Mouse (Mus musculus) MEL (cell line): ENCODE results near the gene Olfr1234. TPM values are rescaled to one million over a fixed set of nuclear protein-coding genes. Genes with fewer than 3 reads are reported as not detected.

ENCODE experiments used
- DNase-seq: peaks from one replicate; pipeline ENCODE4 v3.0.0; 2011; ENCODE audit warnings: low read depth, low spot score
- H3K27ac ChIP-seq: 2 replicates; pipeline ENCODE4 v1.5.1; 2012; ENCODE audit warnings: low read depth, mild to moderate bottlenecking, control low read depth, low read length, moderate library complexity; ENCODE audit not compliant: control insufficient read depth
- H3K27me3 ChIP-seq, 2 experiments: fragments of 150-350 bp in 1 of 2; sonication (generic) in 1 of 2; 2 replicates each; pipeline ENCODE4 v1.6.1; 2012; ENCODE audit warnings: low read length in 2 of 2, mild to moderate bottlenecking in 2 of 2, improper control_type of control experiment in 1 of 2, moderate library complexity in 1 of 2; ENCODE audit not compliant: insufficient read depth in 2 of 2, control insufficient read depth in 1 of 2
- H3K36me3 ChIP-seq, 2 experiments: 2 replicates each; pipeline ENCODE4 v1.6.1; 2012 to 2014; ENCODE audit warnings: low read length in 2 of 2, improper control_type of control experiment in 1 of 2, inconsistent platforms in 1 of 2, mild to moderate bottlenecking in 1 of 2; ENCODE audit not compliant: insufficient read depth in 2 of 2, control insufficient read depth in 1 of 2
- H3K4me1 ChIP-seq, 2 experiments: fragments of 150-350 bp in 1 of 2; sonication (generic) in 1 of 2; 2 replicates each; pipeline ENCODE4 v1.6.1; 2012; ENCODE audit warnings: low read length in 2 of 2, improper control_type of control experiment in 1 of 2, mild to moderate bottlenecking in 1 of 2; ENCODE audit not compliant: insufficient read depth in 2 of 2, control insufficient read depth in 1 of 2
- H3K4me3 ChIP-seq, 2 experiments: fragments of 150-350 bp in 1 of 2; sonication (generic) in 1 of 2; 2 replicates each; pipeline ENCODE4 v1.5.1; 2012; ENCODE audit warnings: low read depth in 2 of 2, low read length in 2 of 2, mild to moderate bottlenecking in 2 of 2, moderate library complexity in 2 of 2, control low read depth in 1 of 2, improper control_type of control experiment in 1 of 2; ENCODE audit not compliant: control insufficient read depth in 1 of 2, insufficient read depth in 1 of 2
- H3K79me2 ChIP-seq: 2 replicates; pipeline ENCODE4 v1.6.1; 2012; ENCODE audit warnings: mild to moderate bottlenecking, low read length, moderate library complexity; ENCODE audit not compliant: control insufficient read depth, poor library complexity, insufficient read depth
- H3K9ac ChIP-seq: 2 replicates; pipeline ENCODE4 v1.6.1; 2012; ENCODE audit warnings: low read depth, mild to moderate bottlenecking, control low read depth, low read length, moderate library complexity; ENCODE audit not compliant: control insufficient read depth, poor library complexity, severe bottlenecking
- H3K9me3 ChIP-seq: fragments of 150-350 bp; sonication (generic); replicated peaks from 2 replicates; pipeline ENCODE4 v1.6.1; 2012; ENCODE audit warnings: mild to moderate bottlenecking, low read length, improper control_type of control experiment, moderate library complexity; ENCODE audit not compliant: insufficient read depth
- E2F4 ChIP-seq: IDR thresholded peaks from 2 replicates; pipeline ENCODE4 v1.6.1; 2011; ENCODE audit warnings: low read depth, low read length, improper control_type of control experiment, borderline replicate concordance
- ELF1 ChIP-seq: IDR thresholded peaks from 2 replicates; pipeline ENCODE4 v1.6.1; 2014; ENCODE audit warnings: low read depth, mild to moderate bottlenecking, inconsistent platforms, low read length, improper control_type of control experiment, moderate library complexity
- ETS1 ChIP-seq: IDR thresholded peaks from 2 replicates; pipeline ENCODE4 v1.6.1; 2012; ENCODE audit warnings: low read depth, mild to moderate bottlenecking, inconsistent platforms, low read length, improper control_type of control experiment, moderate library complexity
- HCFC1 ChIP-seq: IDR thresholded peaks from 2 replicates; pipeline ENCODE4 v1.6.1; 2012; ENCODE audit warnings: low read depth, mild to moderate bottlenecking, inconsistent platforms, low read length, improper control_type of control experiment, moderate library complexity
- KAT2A ChIP-seq: conservative IDR thresholded peaks from 2 replicates; pipeline ENCODE4 v1.6.1; 2012; ENCODE audit warnings: low read depth, low read length, improper control_type of control experiment, inconsistent platforms
- MAZ ChIP-seq: IDR thresholded peaks from 2 replicates; pipeline ENCODE4 v1.6.1; 2012; ENCODE audit warnings: low read depth, mild to moderate bottlenecking, inconsistent platforms, low read length, improper control_type of control experiment
- MYB ChIP-seq: IDR thresholded peaks from 2 replicates; pipeline ENCODE4 v1.6.1; 2011; ENCODE audit warnings: mild to moderate bottlenecking, low read depth, low read length, improper control_type of control experiment
- MYC ChIP-seq: IDR thresholded peaks from 2 replicates; pipeline ENCODE4 v1.6.1; 2011; ENCODE audit warnings: low read depth, mild to moderate bottlenecking, low read length, improper control_type of control experiment, moderate library complexity
- NELFE ChIP-seq: IDR thresholded peaks from 2 replicates; pipeline ENCODE4 v1.6.1; 2011; ENCODE audit warnings: low read depth, low read length, improper control_type of control experiment
- RAD21 ChIP-seq: IDR thresholded peaks from 2 replicates; pipeline ENCODE4 v1.6.1; 2011; ENCODE audit warnings: mild to moderate bottlenecking, low read depth, low read length, improper control_type of control experiment
- SMC3 ChIP-seq: IDR thresholded peaks from 2 replicates; pipeline ENCODE4 v1.6.1; 2011; ENCODE audit warnings: low read depth, low read length, improper control_type of control experiment
- TAL1 ChIP-seq: IDR thresholded peaks from 2 replicates; pipeline ENCODE4 v1.6.1; 2012; ENCODE audit warnings: mild to moderate bottlenecking, inconsistent platforms, low read length, moderate library complexity, mixed read lengths
- UBTF ChIP-seq: IDR thresholded peaks from 2 replicates; pipeline ENCODE4 v1.6.1; 2012; ENCODE audit warnings: low read depth, mild to moderate bottlenecking, inconsistent platforms, low read length, improper control_type of control experiment, moderate library complexity, borderline replicate concordance; ENCODE audit not compliant: insufficient read depth
- ZC3H11A ChIP-seq: IDR thresholded peaks from 2 replicates; pipeline ENCODE4 v1.6.1; 2012; ENCODE audit warnings: low read depth, mild to moderate bottlenecking, inconsistent platforms, low read length, improper control_type of control experiment
- ZNF384 ChIP-seq: IDR thresholded peaks from 2 replicates; pipeline ENCODE4 v1.6.1; 2012; ENCODE audit warnings: low read depth, mild to moderate bottlenecking, inconsistent platforms, low read length, improper control_type of control experiment
- polyA plus RNA-seq, 2 experiments: library from polyadenylated mRNA; stranded (reverse) in 1 of 2; unstranded in 1 of 2; fragments of >175 nt in 1 of 2; fragments of >200 nt in 1 of 2; gene quantifications; 2 replicates each; pipeline versions ENCODE4 v1.2.1 to v1.2.4; 2012; ENCODE audit warnings: low replicate concordance in 2 of 2, low read depth in 1 of 2; ENCODE audit not compliant: insufficient read length in 2 of 2, insufficient read depth in 1 of 2, missing spikeins in 1 of 2
- total RNA-seq: library from RNA; depleted of rRNA; stranded (reverse); fragments of 300-350 nt; gene quantifications from 2 replicates; pipeline ENCODE4 v1.2.3, GENCODE M21; 2012; rRNA removed

The Olfr1234 gene
- total and polyA plus RNA-seq, 3 experiments, result not detected

DNA sequence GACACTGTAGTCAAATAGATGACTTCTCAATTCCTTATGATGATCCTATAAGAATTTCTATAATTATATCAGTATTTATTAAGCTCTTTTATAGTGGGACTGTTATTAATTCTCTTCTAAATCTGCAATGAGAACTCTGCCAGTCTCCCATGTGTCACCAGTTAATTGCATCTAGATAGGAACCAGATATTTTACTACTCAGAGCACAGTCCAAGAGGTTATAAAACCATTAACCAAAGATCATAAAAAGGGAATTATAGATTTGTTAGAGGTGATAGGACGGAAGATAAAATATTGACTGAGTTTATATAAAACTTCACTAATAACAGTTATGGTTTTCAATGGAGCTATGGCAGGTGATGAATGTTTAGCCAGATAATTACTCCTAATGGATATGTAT is 36.2 kb upstream of the Olfr1234 start:
- Histone ChIP-seq H3K36me3 (no peaks in the 10 kb centered on the region), H3K9ac (no peak overlapping the region), H3K27ac (no peak overlapping the region), H3K4me3 (no peak overlapping the region), H3K27me3 (no peaks in the 10 kb centered on the region), H3K9me3 (no peaks in the 10 kb centered on the region), H3K4me1 (no peaks in the 10 kb centered on the region), H3K79me2 (no peaks in the 10 kb centered on the region)
- no peak for TF ChIP-seq TAL1
- TF ChIP-seq ZNF384, result no peak
- no peak for TF ChIP-seq UBTF
- no peak for TF ChIP-seq MAZ
- TF ChIP-seq E2F4, result no peak
- no peak for TF ChIP-seq MYC
- TF ChIP-seq ELF1, result no peak
- no peak for DNase-seq

DNA sequence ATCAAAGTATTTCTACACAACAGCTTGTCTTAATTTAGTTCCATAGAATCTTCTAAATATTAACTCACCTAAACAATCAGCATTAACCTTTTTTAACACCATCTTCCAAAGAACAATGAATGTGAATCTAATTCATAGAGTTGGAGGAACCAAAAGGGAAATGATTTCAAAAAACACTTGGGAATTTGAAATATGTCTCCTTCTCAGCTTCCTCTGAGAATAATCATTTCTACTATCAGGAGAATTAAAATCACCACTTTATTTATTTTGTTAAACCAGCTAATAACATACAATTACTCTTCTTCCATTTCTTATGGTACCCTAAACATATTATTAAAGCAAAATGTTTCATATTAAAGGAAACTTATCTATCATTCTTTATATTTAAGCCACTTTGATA is 22.4 kb downstream of the Olfr1234 start, which contains the start of gene Olfr1233:
Gene Olfr1233, minus strand, starts transcription at position 101 of the 400 bp plus-strand sequence.
- no peak for TF ChIP-seq UBTF
- DNase-seq, result no peak

DNA sequence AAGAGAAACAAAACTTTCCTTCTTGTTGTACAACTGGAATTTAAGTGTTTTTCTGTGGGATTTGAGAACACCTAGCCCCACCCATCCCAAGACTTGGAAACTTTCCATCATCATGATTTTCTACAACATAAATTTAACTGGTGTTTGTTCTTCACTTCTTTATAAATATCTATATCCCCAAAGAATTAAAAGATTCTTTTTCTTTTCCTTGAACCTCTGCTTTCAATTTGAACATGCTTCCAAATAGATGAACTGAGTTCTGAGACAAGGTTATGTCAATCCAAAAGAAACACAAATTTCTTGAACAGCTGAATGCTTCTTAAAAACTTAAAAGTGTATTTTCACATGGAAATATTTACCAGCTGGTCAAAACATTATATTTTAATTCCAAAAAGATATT is 35.1 kb downstream of the Olfr1234 start, which contains the start of gene Olfr1232:
Gene Olfr1232, minus strand, starts transcription at position 101 of the 400 bp plus-strand sequence.
- no peaks in the 10 kb centered on the region for H3K79me2 ChIP-seq
- no peaks in the 10 kb centered on the region for H3K9me3 ChIP-seq
- no peak within 1 kb of the TSS for H3K27ac ChIP-seq
- DNase-seq, result no peak
- no peak within 1 kb of the TSS for H3K9ac ChIP-seq
- TF ChIP-seq ETS1, result no peak
- TF ChIP-seq NELFE, result no peak
- no peak for TF ChIP-seq ZNF384
- no peak for TF ChIP-seq RAD21
- TF ChIP-seq KAT2A, result no peak
- TF ChIP-seq MYB, result no peak
- no peak for TF ChIP-seq SMC3
- TF ChIP-seq MAZ, result no peak
- no peak for TF ChIP-seq MYC
- TF ChIP-seq ZC3H11A, result no peak
- no peak for TF ChIP-seq HCFC1
- H3K4me1 ChIP-seq, result no peaks in the 10 kb centered on the region
- H3K36me3 ChIP-seq, result no peaks in the 10 kb centered on the region
- H3K27me3 ChIP-seq, result no peaks in the 10 kb centered on the region
- no peak within 1 kb of the TSS for H3K4me3 ChIP-seq

More for the DNA sequence above, 22.4 kb downstream of the Olfr1234 start, which contains the start of gene Olfr1233:
- H3K27ac ChIP-seq, result no peak within 1 kb of the TSS
- no peaks in the 10 kb centered on the region for H3K36me3 ChIP-seq
- no peak within 1 kb of the TSS for H3K9ac ChIP-seq
- no peaks in the 10 kb centered on the region for H3K79me2 ChIP-seq
- H3K4me1 ChIP-seq, result no peaks in the 10 kb centered on the region
- no peaks in the 10 kb centered on the region for H3K27me3 ChIP-seq
- no peak within 1 kb of the TSS for H3K4me3 ChIP-seq
- H3K9me3 ChIP-seq, result no peaks in the 10 kb centered on the region

Other genes starting within 250 kb of the Olfr1234 start
- not detected in 2 replicates for gene Olfr1221, start 247.6 kb downstream of the Olfr1234 start, total RNA-seq
- not detected for gene Olfr1221, start 247.6 kb downstream of the Olfr1234 start, polyA plus RNA-seq
- gene Olfr1222, start 231.8 kb downstream of the Olfr1234 start, total RNA-seq, result not detected in 2 replicates
- gene Olfr1222, start 231.8 kb downstream of the Olfr1234 start, polyA plus RNA-seq, result not detected
- not detected in 2 replicates for gene Olfr1223, start 213.3 kb downstream of the Olfr1234 start, total RNA-seq
- gene Olfr1223, start 213.3 kb downstream of the Olfr1234 start, polyA plus RNA-seq, result not detected
- not detected in 2 replicates for gene Olfr1224-ps1, start 200.8 kb downstream of the Olfr1234 start, total RNA-seq
- not detected for gene Olfr1224-ps1, start 200.8 kb downstream of the Olfr1234 start, polyA plus RNA-seq
- gene Olfr1225, start 190.2 kb downstream of the Olfr1234 start, total RNA-seq, result not detected in 2 replicates
- not detected for gene Olfr1225, start 190.2 kb downstream of the Olfr1234 start, polyA plus RNA-seq
- gene Olfr1226, start 164.8 kb downstream of the Olfr1234 start, total RNA-seq, result not detected in 2 replicates
- gene Olfr1226, start 164.8 kb downstream of the Olfr1234 start, polyA plus RNA-seq, result not detected
- gene Olfr1228, start 110.8 kb downstream of the Olfr1234 start, total RNA-seq, result not detected in 2 replicates
- gene Olfr1228, start 110.8 kb downstream of the Olfr1234 start, polyA plus RNA-seq, result not detected
- not detected in 2 replicates for gene Olfr1229, start 76.9 kb downstream of the Olfr1234 start, total RNA-seq
- not detected for gene Olfr1229, start 76.9 kb downstream of the Olfr1234 start, polyA plus RNA-seq
- not detected in 2 replicates for gene Olfr1230, start 67.6 kb downstream of the Olfr1234 start, total RNA-seq
- gene Olfr1230, start 67.6 kb downstream of the Olfr1234 start, polyA plus RNA-seq, result not detected
- not detected in 2 replicates for gene Olfr1231, start 57.8 kb downstream of the Olfr1234 start, total RNA-seq
- not detected for gene Olfr1231, start 57.8 kb downstream of the Olfr1234 start, polyA plus RNA-seq
- gene Olfr1232, start 35.2 kb downstream of the Olfr1234 start, total RNA-seq, result not detected in 2 replicates
- gene Olfr1232, start 35.2 kb downstream of the Olfr1234 start, polyA plus RNA-seq, result not detected
- gene Olfr1233, start 22.5 kb downstream of the Olfr1234 start, total RNA-seq, result not detected in 2 replicates
- not detected for gene Olfr1233, start 22.5 kb downstream of the Olfr1234 start, polyA plus RNA-seq
- gene Olfr1238, start 44.8 kb upstream of the Olfr1234 start, total RNA-seq, result not detected in 2 replicates
- gene Olfr1238, start 44.8 kb upstream of the Olfr1234 start, polyA plus RNA-seq, result under 1 TPM in 1 of 2 experiments, not detected in 1; 0.01 TPM
- gene Olfr1239, start 55.5 kb upstream of the Olfr1234 start, total RNA-seq, result not detected in 2 replicates
- gene Olfr1239, start 55.5 kb upstream of the Olfr1234 start, polyA plus RNA-seq, result not detected
- not detected in 2 replicates for gene Olfr1240, start 78.1 kb upstream of the Olfr1234 start, total RNA-seq
- gene Olfr1240, start 78.1 kb upstream of the Olfr1234 start, polyA plus RNA-seq, result not detected
- not detected in 2 replicates for gene Olfr1241, start 122.3 kb upstream of the Olfr1234 start, total RNA-seq
- not detected for gene Olfr1241, start 122.3 kb upstream of the Olfr1234 start, polyA plus RNA-seq
- gene Olfr1242, start 133.5 kb upstream of the Olfr1234 start, total RNA-seq, result not detected in 2 replicates
- not detected for gene Olfr1242, start 133.5 kb upstream of the Olfr1234 start, polyA plus RNA-seq
- gene Olfr1243, start 166.6 kb upstream of the Olfr1234 start, total RNA-seq, result not detected in 2 replicates
- gene Olfr1243, start 166.6 kb upstream of the Olfr1234 start, polyA plus RNA-seq, result not detected
- gene Olfr1245, start 213.6 kb upstream of the Olfr1234 start, total RNA-seq, result not detected in 2 replicates
- not detected for gene Olfr1245, start 213.6 kb upstream of the Olfr1234 start, polyA plus RNA-seq
- not detected in 2 replicates for gene Olfr1246, start 228.3 kb upstream of the Olfr1234 start, total RNA-seq
- not detected for gene Olfr1246, start 228.3 kb upstream of the Olfr1234 start, polyA plus RNA-seq
- gene Olfr1247, start 249.3 kb upstream of the Olfr1234 start, total RNA-seq, result not detected in 2 replicates
- not detected for gene Olfr1247, start 249.3 kb upstream of the Olfr1234 start, polyA plus RNA-seq